Mouse (Mus musculus): ENCODE measurements around the gene Sh3rf3. TPM values are rescaled to one million over a fixed set of nuclear protein-coding genes. Genes with fewer than 3 reads are reported as not detected.

The Sh3rf3 gene
- 1.3 and 1.5 TPM in 2 replicates for polyA plus RNA-seq (2012; rRNA removed)

GRCm38 (mm10) chr10:58813081-58813800 lies at the start of gene Sh3rf3:
Gene Sh3rf3, plus strand, starts transcription at chr10:58813359.

Other genes starting within 250 kb of the Sh3rf3 start
- gene Edar, start 137.7 kb upstream of the Sh3rf3 start, polyA plus RNA-seq (2012; rRNA removed), result 0.42 and 0.43 TPM in 2 replicates
- gene Gm17542, start 95.1 kb upstream of the Sh3rf3 start, polyA plus RNA-seq (2012; rRNA removed), result not detected in 2 replicates

Data from colon, adult 2 months (tissue).